Mouse (Mus musculus): ENCODE measurements at regions not wholly inside any gene's neighbourhood (a gene's known extent, or its start where the extent isn't known, plus 50 kb on each side); places are given as distances from the start of the nearest gene placed in this dataset.

DNA sequence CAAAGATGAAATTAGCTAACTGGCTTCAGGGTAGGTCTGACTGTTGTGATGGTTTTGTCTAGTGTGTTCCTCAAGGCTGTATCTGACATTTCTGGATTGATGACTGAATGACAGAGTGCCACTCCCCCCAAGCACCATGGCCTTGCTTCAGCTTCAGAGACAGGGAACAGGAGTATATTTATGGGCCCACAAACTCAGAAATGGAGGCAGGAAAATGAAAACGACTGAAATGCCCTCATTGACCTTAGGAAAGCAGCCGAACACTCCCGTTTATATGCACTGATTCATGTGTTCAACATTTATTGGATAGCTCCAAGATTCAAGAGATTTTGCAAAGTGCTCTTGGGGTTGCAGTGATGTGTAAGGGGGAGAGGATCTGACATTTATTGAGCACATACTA, 288.3 kb downstream of the Slc4a3 start:
- H3K4me3 ChIP-seq (ENCODE audit: low read depth, low read length): no peak overlapping the region
- H3K4me2 ChIP-seq (ENCODE audit: low read depth, low read length): no peak overlapping the region
- no peak overlapping the region for H3K9ac ChIP-seq (replicated peaks; ENCODE audit: low read depth, low read length)
- no peaks in the 10 kb centered on the region for H3K4me1 ChIP-seq (ENCODE audit: control insufficient read depth, insufficient read depth)
- H3K36me3 ChIP-seq (replicated peaks; ENCODE audit: control insufficient read depth, insufficient read depth, low read length): no peaks in the 10 kb centered on the region
- DNase-seq (ENCODE audit: low spot score) (no peak), ATAC-seq (ENCODE audit: insufficient read depth, low read depth) (no peak)
- WGBS: 72% methylated on average over 3 of the region's 3 CpGs
- H3K27me3 ChIP-seq (ENCODE audit: control insufficient read depth, insufficient read depth, low read length): no peaks in the 10 kb centered on the region
- H3K9me3 ChIP-seq (replicated peaks; ENCODE audit: control insufficient read depth, low read length): no peaks in the 10 kb centered on the region
- no peak overlapping the region for H3K27ac ChIP-seq (ENCODE audit: low read depth)
- no peak for TF ChIP-seq EP300 (IDR thresholded peaks at IDR 0.05; ENCODE audit: low read depth)
- TF ChIP-seq CTCF (IDR thresholded peaks at IDR 0.05; ENCODE audit: low read depth): no peak

- Histone ChIP-seq H3K36me3 (replicated peaks; ENCODE audit: control insufficient read depth, insufficient read depth, low read length) (no peaks in the 10 kb centered on the region), H3K9me3 (replicated peaks; ENCODE audit: control insufficient read depth, low read length) (no peaks in the 10 kb centered on the region), H3K27me3 (ENCODE audit: control insufficient read depth, insufficient read depth, low read length) (no peaks in the 10 kb centered on the region), H3K27ac (ENCODE audit: low read depth) (no peak overlapping the region), H3K4me2 (ENCODE audit: low read depth, low read length) (no peak overlapping the region), H3K9ac (replicated peaks; ENCODE audit: low read depth, low read length) (no peak overlapping the region), H3K4me1 (ENCODE audit: control insufficient read depth, insufficient read depth) (no peaks in the 10 kb centered on the region), H3K4me3 (ENCODE audit: low read depth, low read length) (no peak overlapping the region)
- TF ChIP-seq EP300 (IDR thresholded peaks at IDR 0.05; ENCODE audit: low read depth) (no peak), CTCF (IDR thresholded peaks at IDR 0.05; ENCODE audit: low read depth) (no peak)
- DNase-seq (ENCODE audit: low spot score) (no peak), ATAC-seq (ENCODE audit: insufficient read depth, low read depth) (no peak)
- 82% methylated on average over 11 of the region's 11 CpGs for WGBS
Observed at GRCm38 (mm10) chr1:75839551-75840223, 293.6 kb downstream of the Slc4a3 start.

DNA sequence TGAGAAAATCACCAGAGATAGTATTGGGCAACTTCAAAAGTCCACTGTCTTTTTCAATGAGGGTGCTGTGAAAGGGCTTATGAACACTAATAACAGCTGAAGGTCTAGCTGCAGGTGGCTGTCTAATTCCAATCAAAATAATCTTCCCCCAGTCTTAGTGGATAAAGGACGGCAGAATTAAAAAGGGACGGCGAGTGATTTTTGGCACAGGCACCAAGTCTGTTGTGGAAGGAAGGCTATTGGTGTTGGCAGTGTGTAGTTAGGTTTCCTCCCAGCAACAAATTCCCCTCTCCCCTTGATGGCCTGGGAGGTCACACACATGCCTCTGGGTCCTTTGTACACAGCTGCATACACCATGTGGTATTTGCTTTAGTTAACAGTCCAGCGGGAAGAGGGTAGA, 296.3 kb downstream of the Slc4a3 start:
- TF ChIP-seq EP300 (IDR thresholded peaks at IDR 0.05; ENCODE audit: low read depth): no peak
- TF ChIP-seq CTCF (IDR thresholded peaks at IDR 0.05; ENCODE audit: low read depth): no peak
- no peak overlapping the region for H3K27ac ChIP-seq (ENCODE audit: low read depth)
- H3K9me3 ChIP-seq (replicated peaks; ENCODE audit: control insufficient read depth, low read length): no peaks in the 10 kb centered on the region
- no peak overlapping the region for H3K9ac ChIP-seq (replicated peaks; ENCODE audit: low read depth, low read length)
- ATAC-seq (ENCODE audit: insufficient read depth, low read depth): no peak
- no peaks in the 10 kb centered on the region for H3K27me3 ChIP-seq (ENCODE audit: control insufficient read depth, insufficient read depth, low read length)
- no peaks in the 10 kb centered on the region for H3K36me3 ChIP-seq (replicated peaks; ENCODE audit: control insufficient read depth, insufficient read depth, low read length)
- no peaks in the 10 kb centered on the region for H3K4me1 ChIP-seq (ENCODE audit: control insufficient read depth, insufficient read depth)
- H3K4me3 ChIP-seq (ENCODE audit: low read depth, low read length): no peak overlapping the region
- WGBS: 57% methylated on average over 4 of the region's 4 CpGs
- H3K4me2 ChIP-seq (ENCODE audit: low read depth, low read length): no peak overlapping the region
- DNase-seq (ENCODE audit: low spot score): no peak

GRCm38 (mm10) chr1:75843326-75843725, 297.3 kb downstream of the Slc4a3 start:
- Histone ChIP-seq H3K9me3 (replicated peaks; ENCODE audit: control insufficient read depth, low read length) (no peaks in the 10 kb centered on the region), H3K9ac (replicated peaks; ENCODE audit: low read depth, low read length) (no peak overlapping the region), H3K4me1 (ENCODE audit: control insufficient read depth, insufficient read depth) (no peaks in the 10 kb centered on the region), H3K4me2 (ENCODE audit: low read depth, low read length) (no peak overlapping the region), H3K27me3 (ENCODE audit: control insufficient read depth, insufficient read depth, low read length) (no peaks in the 10 kb centered on the region), H3K36me3 (replicated peaks; ENCODE audit: control insufficient read depth, insufficient read depth, low read length) (no peaks in the 10 kb centered on the region), H3K27ac (ENCODE audit: low read depth) (no peak overlapping the region), H3K4me3 (ENCODE audit: low read depth, low read length) (no peak overlapping the region)
- no peak for DNase-seq (ENCODE audit: low spot score)
- WGBS: 85% methylated on average over 6 of the region's 6 CpGs
- ATAC-seq (ENCODE audit: insufficient read depth, low read depth): no peak
- TF ChIP-seq CTCF (IDR thresholded peaks at IDR 0.05; ENCODE audit: low read depth) (no peak), EP300 (IDR thresholded peaks at IDR 0.05; ENCODE audit: low read depth) (no peak)

DNA sequence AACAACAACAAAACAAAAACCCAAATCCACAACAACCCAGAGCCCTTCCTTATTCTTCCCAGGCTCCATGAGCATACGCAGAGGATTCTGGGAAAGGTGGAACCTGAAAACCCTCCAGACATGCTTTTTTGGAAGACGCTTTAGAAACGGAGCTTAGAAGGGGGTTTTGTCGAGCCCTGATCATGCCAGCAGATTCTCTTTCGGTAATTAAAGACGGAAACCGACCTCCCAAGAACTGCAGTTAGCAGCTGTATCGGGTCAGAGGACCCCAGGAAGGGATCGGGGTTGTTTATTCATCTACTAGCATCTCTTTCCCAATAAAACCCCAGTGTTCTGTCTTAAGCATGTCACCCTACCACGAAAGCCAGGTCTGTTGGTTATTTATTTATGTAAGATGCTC, 298.1 kb downstream of the Slc4a3 start:
- Histone ChIP-seq H3K9ac (replicated peaks; ENCODE audit: low read depth, low read length) (no peak overlapping the region), H3K27me3 (ENCODE audit: control insufficient read depth, insufficient read depth, low read length) (no peaks in the 10 kb centered on the region), H3K4me1 (ENCODE audit: control insufficient read depth, insufficient read depth) (no peaks in the 10 kb centered on the region), H3K27ac (ENCODE audit: low read depth) (no peak overlapping the region), H3K36me3 (replicated peaks; ENCODE audit: control insufficient read depth, insufficient read depth, low read length) (no peaks in the 10 kb centered on the region), H3K4me2 (ENCODE audit: low read depth, low read length) (no peak overlapping the region), H3K9me3 (replicated peaks; ENCODE audit: control insufficient read depth, low read length) (no peaks in the 10 kb centered on the region), H3K4me3 (ENCODE audit: low read depth, low read length) (no peak overlapping the region)
- TF ChIP-seq CTCF (IDR thresholded peaks at IDR 0.05; ENCODE audit: low read depth) (no peak), EP300 (IDR thresholded peaks at IDR 0.05; ENCODE audit: low read depth) (no peak)
- DNase-seq (ENCODE audit: low spot score): no peak
- 87% methylated on average over 10 of the region's 10 CpGs for WGBS
- no peak for ATAC-seq (ENCODE audit: insufficient read depth, low read depth)

DNA sequence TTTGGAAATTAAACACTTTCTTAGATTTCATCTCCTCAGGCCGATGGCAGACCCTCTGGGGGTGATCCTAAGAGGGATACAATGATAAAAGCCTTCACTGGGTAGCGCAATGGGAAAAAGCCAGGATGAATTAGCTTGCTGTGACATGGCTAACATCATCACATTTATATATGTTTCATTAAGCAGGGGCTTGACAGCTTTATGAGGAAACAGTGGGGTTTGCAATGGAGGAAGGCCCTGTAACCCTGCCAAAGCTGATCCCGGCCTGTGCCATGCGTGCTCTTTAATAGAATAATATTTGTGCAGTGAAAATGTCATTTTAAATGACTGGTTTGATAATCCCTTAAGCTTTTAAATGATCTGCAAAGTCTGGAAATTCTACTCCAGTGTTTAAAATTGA, 298.5 kb downstream of the Slc4a3 start:
- no peak for ATAC-seq (ENCODE audit: insufficient read depth, low read depth)

More for the DNA sequence above, 298.5 kb downstream of the Slc4a3 start:
- no peaks in the 10 kb centered on the region for H3K9me3 ChIP-seq (replicated peaks; ENCODE audit: control insufficient read depth, low read length)
- no peaks in the 10 kb centered on the region for H3K27me3 ChIP-seq (ENCODE audit: control insufficient read depth, insufficient read depth, low read length)
- H3K4me1 ChIP-seq (ENCODE audit: control insufficient read depth, insufficient read depth): no peaks in the 10 kb centered on the region
- DNase-seq (ENCODE audit: low spot score): no peak
- H3K4me3 ChIP-seq (ENCODE audit: low read depth, low read length): no peak overlapping the region
- H3K9ac ChIP-seq (replicated peaks; ENCODE audit: low read depth, low read length): no peak overlapping the region
- no peak overlapping the region for H3K27ac ChIP-seq (ENCODE audit: low read depth)
- no peak overlapping the region for H3K4me2 ChIP-seq (ENCODE audit: low read depth, low read length)
- WGBS: 80% methylated on average over 4 of the region's 4 CpGs
- no peak for TF ChIP-seq EP300 (IDR thresholded peaks at IDR 0.05; ENCODE audit: low read depth)
- H3K36me3 ChIP-seq (replicated peaks; ENCODE audit: control insufficient read depth, insufficient read depth, low read length): no peaks in the 10 kb centered on the region

Measured in heart, postnatal 0 days (tissue).